Mouse (Mus musculus) bone marrow macrophage, adult 2 months (primary cell): ENCODE results near the gene Defb48.

ENCODE experiments used
- CTCF ChIP-seq: IDR thresholded peaks from 2 replicates; pipeline ENCODE4 v1.5.1; 2012; ENCODE audit warnings: low read depth, mild to moderate bottlenecking, low read length, moderate library complexity
- POLR2A ChIP-seq: IDR thresholded peaks from 2 replicates; pipeline ENCODE4 v1.6.1; 2012; ENCODE audit warnings: mild to moderate bottlenecking, low read depth, low read length, borderline replicate concordance

DNA sequence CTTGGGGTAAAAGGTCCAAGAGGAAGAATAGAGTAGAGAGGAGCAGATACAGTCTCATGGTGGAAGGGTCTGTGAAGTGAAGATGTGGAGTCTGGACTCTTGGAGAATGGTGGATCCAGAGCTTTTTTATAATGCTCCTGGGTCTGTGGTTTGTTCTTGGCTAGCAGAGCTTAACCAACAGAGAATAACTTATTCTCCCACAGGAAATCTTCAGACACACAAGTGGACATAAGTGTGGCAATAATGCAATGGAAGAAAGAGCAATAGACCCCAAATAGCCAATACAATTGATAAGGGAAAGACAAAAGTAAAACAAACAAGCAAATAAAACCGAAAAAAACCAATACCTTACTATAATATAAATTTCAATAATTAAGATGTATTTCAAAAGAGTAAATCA lies at the start of gene Defb48:
- TF ChIP-seq CTCF = no peak
- no peak for TF ChIP-seq POLR2A
